Mouse (Mus musculus) heart, embryonic 14.5 days (tissue): ENCODE results near the gene Pcsk6. TPM values are rescaled to one million over a fixed set of nuclear protein-coding genes. Genes with fewer than 3 reads are reported as not detected.
"Not testable (repeated sequence)": the region's sequence is repeated elsewhere in the genome, so short reads cannot be mapped to it uniquely, and the experiment has no call there.

Source experiments
- ATAC-seq: fragments of 200-750 bp; cut with Nextera tagmentation; 2 replicates; pipeline ENCODE4 v1.8.0; 2017; ENCODE audit warnings: low read depth, moderate TSS enrichment; ENCODE audit not compliant: insufficient number of reproducible peaks, insufficient read depth, low FRiP score
- H3K27ac ChIP-seq, 2 experiments: fragments of 200-500 bp in 1 of 2; fragments of 300-500 bp in 1 of 2; sonication (generic) in 1 of 2; replicated peaks in 1 of 2; 2 replicates each; pipeline ENCODE4 v1.5.1; 2012 to 2014; ENCODE audit warnings: low read depth in 2 of 2, low read length in 2 of 2, control low read depth in 1 of 2, mild to moderate bottlenecking in 1 of 2, mixed read lengths in 1 of 2; ENCODE audit not compliant: control insufficient read depth in 1 of 2, insufficient read depth in 1 of 2
- H3K27me3 ChIP-seq: fragments of 300-500 bp; sonication (generic); 2 replicates; pipeline ENCODE4 v1.6.1; 2014; ENCODE audit warnings: mild to moderate bottlenecking, low read length, control low read depth; ENCODE audit not compliant: control insufficient read depth, insufficient read depth
- H3K36me3 ChIP-seq: fragments of 300-500 bp; sonication (generic); 2 replicates; pipeline ENCODE4 v1.6.1; 2014; ENCODE audit warnings: mild to moderate bottlenecking, control low read depth, low read length, mixed read lengths; ENCODE audit not compliant: control insufficient read depth, insufficient read depth
- H3K4me1 ChIP-seq, 2 experiments: fragments of 200-500 bp in 1 of 2; fragments of 300-500 bp in 1 of 2; sonication (generic) in 1 of 2; 2 replicates each; pipeline ENCODE4 v1.6.1; 2012 to 2014; ENCODE audit warnings: low read length in 2 of 2, control low read depth in 1 of 2, mixed read lengths in 1 of 2; ENCODE audit not compliant: control insufficient read depth in 2 of 2, insufficient read depth in 2 of 2
- H3K4me2 ChIP-seq: fragments of 300-500 bp; sonication (generic); 2 replicates; pipeline ENCODE4 v1.6.1; 2014; ENCODE audit warnings: mild to moderate bottlenecking, low read length
- H3K4me3 ChIP-seq, 2 experiments: fragments of 200-500 bp in 1 of 2; fragments of 300-500 bp in 1 of 2; sonication (generic) in 1 of 2; 2 replicates each; pipeline ENCODE4 v1.5.1; 2012 to 2014; ENCODE audit warnings: low read length in 2 of 2, mild to moderate bottlenecking in 2 of 2, control low read depth in 1 of 2, low read depth in 1 of 2, moderate library complexity in 1 of 2; ENCODE audit not compliant: control insufficient read depth in 1 of 2, insufficient read depth in 1 of 2
- H3K9ac ChIP-seq: fragments of 300-500 bp; sonication (generic); 2 replicates; pipeline ENCODE4 v1.6.1; 2014; ENCODE audit warnings: mild to moderate bottlenecking, low read length
- H3K9me3 ChIP-seq: fragments of 300-500 bp; sonication (generic); 2 replicates; pipeline ENCODE4 v1.6.1; 2016; ENCODE audit warnings: low read length, control low read depth; ENCODE audit not compliant: control insufficient read depth
- WGBS: fragments of 180-500 bp; shearing (Covaris S2); extraction: QIAGEN DNeasy Blood & Tissue Kit; methylation state at CpG from one replicate; pipeline ENCODE4 v1.1.7; 2014; 5-methylcytosine and 5-hydroxymethylcytosine counted together
- polyA plus RNA-seq: library from polyadenylated mRNA; unstranded; fragments of >200 nt; fragmentation: Nextera tagmentation; extraction: Ambion mirVana; gene quantifications from 2 replicates; pipeline ENCODE4 v1.2.1, GENCODE M21; 2014

Gene Pcsk6
- polyA plus RNA-seq, result 3.0 and 3.7 TPM in 2 replicates

GRCm38 (mm10) chr7:65861591-65862472 lies at the start of gene Pcsk6:
Pcsk6 (plus strand) TSS chr7:65861734.
- ATAC-seq, result peak; percentile 37
- Histone ChIP-seq H3K9ac (peak within 1 kb of the TSS; percentile 75), H3K4me2 (peak within 1 kb of the TSS; percentile 97), H3K27ac (no peak within 1 kb of the TSS), H3K9me3 (no peaks in the 10 kb centered on the region), H3K4me1 (peaks cover 3 to 8% of the 10 kb centered on the region in 2 experiments; a peak in 3 of 4 replicates), H3K36me3 (no peaks in the 10 kb centered on the region), H3K27me3 (peaks cover 62% of the 10 kb centered on the region), H3K4me3 (peak within 1 kb of the TSS; percentile 64 to 67)
- under 1% methylated on average over 73 of the region's 111 CpGs for WGBS

- Histone ChIP-seq H3K9ac (no peak overlapping the region), H3K4me1 (no peaks in the 10 kb centered on the region), H3K27me3 (no peaks in the 10 kb centered on the region), H3K9me3 (0 out of 2 replicates have a peak, but pooled peaks cover 4% of the 10 kb centered on the region), H3K27ac (no peak overlapping the region), H3K4me2 (no peak overlapping the region), H3K4me3 (no peak overlapping the region), H3K36me3 (no peaks in the 10 kb centered on the region)
- WGBS, result 73% methylated on average over 8 of the region's 8 CpGs
- ATAC-seq, result no peak
Measured at GRCm38 (mm10) chr7:65813611-65814212, 47.8 kb upstream of the Pcsk6 start.

- H3K4me2 ChIP-seq, result no peak overlapping the region
- WGBS, result 92% methylated on average over 8 of the region's 8 CpGs
- H3K4me3 ChIP-seq, result no peak overlapping the region
- ATAC-seq, result no peak
- no peak overlapping the region for H3K27ac ChIP-seq
- no peak overlapping the region for H3K9ac ChIP-seq
- no peaks in the 10 kb centered on the region for H3K36me3 ChIP-seq
- H3K9me3 ChIP-seq, result 0 out of 2 replicates have a peak, but pooled peaks cover 4% of the 10 kb centered on the region
- no peaks in the 10 kb centered on the region for H3K27me3 ChIP-seq
- H3K4me1 ChIP-seq, result no peaks in the 10 kb centered on the region
Measured at GRCm38 (mm10) chr7:65817564-65817963, 44.0 kb upstream of the Pcsk6 start.

GRCm38 (mm10) chr7:65820391-65820790 lies 41.1 kb upstream of the Pcsk6 start:
- Histone ChIP-seq H3K36me3 (no peaks in the 10 kb centered on the region), H3K4me3 (no peak overlapping the region), H3K9ac (no peak overlapping the region), H3K4me2 (no peak overlapping the region), H3K4me1 (no peaks in the 10 kb centered on the region), H3K27ac (no peak overlapping the region), H3K27me3 (no peaks in the 10 kb centered on the region), H3K9me3 (0 out of 2 replicates have a peak, but pooled peaks cover 4% of the 10 kb centered on the region)
- ATAC-seq, result no peak
- 45% methylated on average over 8 of the region's 8 CpGs for WGBS

- not testable (repeated sequence) for H3K36me3 ChIP-seq, H3K4me2 ChIP-seq, H3K4me1 ChIP-seq, ATAC-seq, H3K27me3 ChIP-seq, H3K9ac ChIP-seq, H3K4me3 ChIP-seq, H3K27ac ChIP-seq, H3K9me3 ChIP-seq
- WGBS, result 77% methylated on average over 4 of the region's 4 CpGs
Measured at GRCm38 (mm10) chr7:65821901-65822300, 39.6 kb upstream of the Pcsk6 start.

GRCm38 (mm10) chr7:65822506-65823119 lies 38.9 kb upstream of the Pcsk6 start:
- no peak overlapping the region for H3K9ac ChIP-seq
- WGBS, result 69% methylated on average over 2 of the region's 2 CpGs
- H3K27ac ChIP-seq, result no peak overlapping the region
- H3K27me3 ChIP-seq, result no peaks in the 10 kb centered on the region
- H3K4me3 ChIP-seq, result no peak overlapping the region
- no peak overlapping the region for H3K4me2 ChIP-seq
- ATAC-seq, result no peak
- no peaks in the 10 kb centered on the region for H3K4me1 ChIP-seq
- no peaks in the 10 kb centered on the region for H3K9me3 ChIP-seq
- H3K36me3 ChIP-seq, result no peaks in the 10 kb centered on the region

GRCm38 (mm10) chr7:65839756-65840155 lies 21.8 kb upstream of the Pcsk6 start:
- Histone ChIP-seq H3K9me3 (peaks cover 6% of the 10 kb centered on the region; the same call in 1 of the 2 replicates), H3K4me1 (no peaks in the 10 kb centered on the region), H3K4me2 (no peak overlapping the region), H3K27me3 (no peaks in the 10 kb centered on the region), H3K36me3 (no peaks in the 10 kb centered on the region), H3K27ac (no peak overlapping the region), H3K9ac (no peak overlapping the region), H3K4me3 (no peak overlapping the region)
- no peak for ATAC-seq
- WGBS, result 88% methylated on average over 3 of the region's 3 CpGs
